Mouse (Mus musculus): ENCODE data around the gene Snap29.

DNA sequence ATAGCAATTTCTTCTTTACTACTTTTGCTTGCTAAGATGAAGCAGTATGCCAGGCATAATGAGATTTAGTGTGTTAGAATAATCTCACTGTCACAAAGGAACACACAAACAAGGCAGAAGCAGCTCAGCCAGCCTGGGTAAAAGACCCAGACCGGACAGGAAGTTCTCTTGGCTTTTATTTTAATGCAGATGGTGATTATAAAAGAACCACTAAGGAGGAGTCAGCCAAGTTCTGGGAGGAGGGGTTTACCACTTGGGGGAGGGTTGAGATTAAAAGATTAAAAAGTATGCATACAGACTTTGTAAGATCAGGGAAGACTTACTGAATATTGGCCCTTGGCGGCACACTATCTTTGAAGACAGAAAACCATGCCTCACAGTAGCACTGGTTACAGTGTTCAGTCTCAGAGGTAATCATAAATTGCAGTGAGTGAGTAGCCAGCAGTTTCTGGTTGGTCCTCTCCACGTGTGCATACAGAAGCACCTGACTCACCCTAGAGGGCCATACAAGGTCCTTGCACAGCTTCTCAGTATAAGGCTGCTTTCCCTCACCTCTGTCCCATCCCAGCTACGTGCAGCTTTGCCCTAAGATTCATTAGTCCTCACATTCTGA is 72.7 kb downstream of the Snap29 start:
- TF ChIP-seq CTCF (conservative IDR thresholded peaks at IDR 0.05; ENCODE audit: low read length) (no peak), POU5F1 (IDR thresholded peaks at IDR 0.05; ENCODE audit: borderline replicate concordance, low read length) (no peak)

Data from E14TG2a.4 (cell line).